Mouse (Mus musculus) liver, adult (tissue): ENCODE measurements around the gene Izumo4.

Experiments
- GATA4 ChIP-seq: IDR thresholded peaks from 2 replicates; pipeline ENCODE4 v1.6.1; 2014; ENCODE audit warnings: mild to moderate bottlenecking, low read length; ENCODE audit not compliant: insufficient replicate concordance

Izumo4 gene

DNA sequence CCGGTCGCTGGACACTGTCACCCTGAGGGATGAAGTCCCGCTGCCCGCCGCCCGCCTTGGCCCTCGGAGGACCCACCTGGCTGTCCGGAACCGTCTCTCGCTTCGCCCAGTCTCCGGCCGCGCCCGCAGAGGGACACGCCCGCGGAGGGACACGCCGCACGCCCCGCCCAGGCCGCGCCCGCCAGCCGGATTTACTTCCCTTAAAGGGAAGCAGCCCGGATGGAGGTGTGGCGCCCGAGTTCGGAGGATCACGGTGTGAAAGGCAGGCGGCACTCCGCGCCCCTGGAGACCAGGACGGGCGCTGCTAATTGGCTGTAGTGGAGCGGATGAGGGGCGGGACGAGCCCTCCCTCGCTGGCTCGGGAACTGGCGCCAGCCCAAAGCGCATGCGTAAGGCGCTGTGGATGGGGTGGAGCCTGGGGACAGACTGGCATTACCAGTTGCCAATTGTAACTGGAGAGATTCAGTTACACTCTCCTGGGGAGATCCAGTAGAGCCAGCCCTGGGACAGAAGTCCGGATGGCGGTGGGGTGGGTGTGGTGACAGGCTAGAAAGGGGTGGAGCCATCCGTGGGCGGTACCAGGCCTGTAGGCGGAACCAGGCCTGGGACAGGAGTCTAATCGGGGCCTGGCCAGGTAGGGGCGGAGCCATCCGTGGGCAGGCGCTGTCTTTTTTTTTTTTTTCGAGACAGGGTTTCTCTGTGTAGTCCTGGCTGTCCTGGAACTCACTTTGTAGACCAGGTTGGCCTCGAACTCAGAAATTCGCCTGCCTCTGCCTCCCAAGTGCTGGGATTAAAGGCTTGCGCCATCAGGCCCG is at the start of gene Izumo4, which contains the start of gene Mob3a:
Izumo4 (plus strand) TSS at position 464 of the 815 bp plus-strand sequence.
Mob3a (minus strand) TSS at position 257 of the 815 bp plus-strand sequence.
- TF ChIP-seq GATA4 = peak; percentile 9; the same call in 1 of the 2 replicates

- no peak for TF ChIP-seq GATA4
These were observed 48.7 kb upstream of the Izumo4 start for GRCm38 (mm10) chr10:80653156-80653720.

GRCm38 (mm10) chr10:80654866-80655265 is 47.1 kb upstream of the Izumo4 start:
- TF ChIP-seq GATA4 = no peak

- TF ChIP-seq GATA4 = no peak
These were observed 46.4 kb upstream of the Izumo4 start for GRCm38 (mm10) chr10:80655406-80656129.

DNA sequence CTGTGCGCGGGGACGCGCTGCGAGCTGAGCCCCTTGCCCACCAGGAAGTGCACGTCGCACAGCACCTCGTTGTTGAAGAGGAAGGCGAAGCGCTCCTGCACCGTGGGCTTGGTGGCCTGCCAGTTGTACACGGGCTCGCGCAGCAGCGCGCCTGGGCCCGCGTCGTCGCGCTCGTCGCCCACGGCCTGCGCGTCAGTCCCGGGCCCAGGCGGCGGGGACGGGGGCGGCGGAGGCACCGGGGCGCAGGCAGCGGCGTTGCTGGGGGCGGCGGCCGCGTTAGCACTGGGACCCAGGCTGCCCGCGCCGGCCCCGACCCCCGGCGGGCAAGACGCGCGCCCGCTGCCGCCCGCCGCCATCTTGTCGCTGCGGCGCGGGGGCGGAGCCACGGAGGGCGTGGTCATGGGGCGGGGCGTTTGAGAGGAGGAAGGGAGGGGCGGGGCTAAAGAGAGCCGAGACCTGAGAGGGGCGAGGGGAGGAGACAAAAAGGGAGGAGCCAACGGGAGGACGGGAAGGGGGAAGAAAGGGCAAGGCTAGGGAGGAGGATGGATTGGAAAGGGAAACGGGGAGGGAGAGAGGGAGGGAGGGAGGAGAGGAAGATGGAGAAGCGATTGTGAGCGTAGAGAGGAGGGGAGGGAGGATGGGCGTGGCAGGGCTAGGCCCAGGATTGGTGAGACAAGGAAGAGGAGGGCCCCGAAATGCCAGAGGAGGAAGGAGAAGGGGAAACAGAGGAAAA is 45.7 kb upstream of the Izumo4 start:
- TF ChIP-seq GATA4 = peak; percentile 51; the same call in 1 of the 2 replicates

GRCm38 (mm10) chr10:80656863-80657623 is 44.9 kb upstream of the Izumo4 start, which contains the start of gene Btbd2:
TSS of gene Btbd2 (minus strand) at chr10:80657071.
- no peak for TF ChIP-seq GATA4

DNA sequence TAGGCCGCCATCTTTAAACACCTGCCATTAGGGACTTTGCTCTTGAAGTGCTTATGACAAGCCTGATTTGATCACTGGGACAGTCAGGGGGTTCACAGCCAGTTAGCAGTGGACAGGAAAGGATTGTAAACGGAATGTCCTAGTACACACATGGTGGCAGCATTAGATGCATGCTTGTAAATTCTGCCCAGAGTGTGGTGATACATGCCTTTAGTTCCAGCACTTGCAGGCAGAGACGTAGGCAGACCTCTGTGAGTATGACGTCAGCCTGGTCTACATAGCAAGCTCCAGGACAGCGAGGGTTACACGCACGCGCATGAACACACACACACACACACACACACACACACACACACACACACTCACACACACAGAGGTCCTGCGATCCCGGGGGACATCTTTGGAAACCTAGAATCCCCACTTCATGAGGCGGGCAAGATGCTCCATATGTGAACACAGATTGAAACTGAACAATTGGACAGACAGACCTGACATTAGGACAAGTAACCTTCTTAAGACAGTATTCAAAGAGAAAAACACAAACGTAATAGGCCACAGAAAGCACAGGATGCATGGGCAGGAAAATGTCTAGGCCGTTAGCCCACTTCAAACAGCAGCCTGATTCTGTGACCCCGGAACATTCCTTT is 43.7 kb upstream of the Izumo4 start:
- no peak for TF ChIP-seq GATA4

DNA sequence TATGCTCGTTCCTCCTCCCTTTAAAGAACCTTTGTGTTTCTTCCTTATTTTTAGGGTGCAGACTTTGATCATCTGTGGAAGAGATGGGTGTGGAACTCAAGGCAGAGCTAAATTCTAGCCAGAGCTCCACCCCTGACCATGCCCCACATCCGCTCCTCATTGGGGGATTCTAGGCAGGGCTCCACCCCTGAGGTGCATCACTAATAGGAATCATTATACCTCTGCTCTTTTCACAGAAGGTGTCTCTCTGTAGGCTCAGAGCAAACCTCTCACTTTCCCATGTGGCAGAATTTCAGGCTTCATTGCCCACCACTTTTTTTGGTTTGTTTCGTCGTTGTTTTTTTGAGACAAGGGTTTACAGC is 43.2 kb upstream of the Izumo4 start:
- TF ChIP-seq GATA4 = no peak

DNA sequence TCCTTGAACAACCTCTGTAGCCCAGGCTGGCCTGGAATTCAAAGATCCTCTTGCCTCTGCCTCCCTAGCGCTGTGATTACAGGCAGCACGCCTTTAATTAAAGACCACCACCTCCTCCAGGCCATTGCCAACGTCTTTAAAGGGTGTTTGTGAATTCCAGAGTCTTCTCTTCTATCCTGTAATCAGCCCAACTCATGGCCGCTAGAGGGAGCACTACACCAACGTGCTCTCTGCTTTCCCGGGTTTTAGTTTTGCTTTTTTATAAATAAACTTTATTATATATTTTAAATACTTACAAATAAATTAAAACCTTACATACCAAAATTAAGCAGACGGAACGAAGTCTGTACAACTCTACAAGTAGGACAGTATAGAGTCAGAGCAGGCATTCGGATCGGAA is 42.8 kb upstream of the Izumo4 start:
- TF ChIP-seq GATA4 = no peak

DNA sequence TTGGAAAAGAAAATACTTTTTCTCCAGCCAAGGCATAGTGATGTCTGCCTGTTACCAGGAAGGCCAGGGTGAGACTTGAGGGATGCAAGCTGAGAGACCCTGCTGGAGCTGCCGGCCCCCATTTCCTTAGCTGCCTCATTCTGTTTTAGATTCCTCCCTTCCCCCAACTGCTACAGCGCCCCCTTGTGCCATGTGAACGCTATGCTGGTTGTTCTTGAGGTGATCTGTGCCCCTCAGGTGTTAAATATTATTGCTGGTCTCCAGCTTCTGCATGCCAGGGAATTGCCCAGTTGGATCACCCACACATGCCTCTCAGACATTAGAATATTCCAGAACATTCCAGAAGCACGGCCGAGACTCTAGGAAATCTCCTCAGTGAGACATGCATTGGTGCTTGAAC is 40.8 kb upstream of the Izumo4 start:
- TF ChIP-seq GATA4 = no peak

- peak; percentile 75; the same call in 1 of the 2 replicates for TF ChIP-seq GATA4
These were observed 38.3 kb upstream of the Izumo4 start for GRCm38 (mm10) chr10:80663485-80664196.

- peak; percentile 8; the same call in 1 of the 2 replicates for TF ChIP-seq GATA4
These were observed 37.6 kb upstream of the Izumo4 start for GRCm38 (mm10) chr10:80664197-80665015.
